Mouse (Mus musculus) frontal cortex, postnatal 36 days (tissue): ENCODE data around the gene Gsap.
A peak's percentile ranks its signal among the peaks of the same experiment; 100 is the strongest.
"Not testable (repeated sequence)": the region's sequence is repeated elsewhere in the genome, so short reads cannot be mapped to it uniquely, and the experiment has no call there.

Experiments used
- DNase-seq, 2 experiments: peaks; one replicate each; pipeline ENCODE4 v3.0.0; 2022; ENCODE audit warnings: low spot score in 2 of 2

Gsap gene

GRCm38 (mm10) chr5:21261202-21261844, 75.3 kb downstream of the Gsap start:
- DNase-seq: no peak

GRCm38 (mm10) chr5:21263202-21264055, 77.4 kb downstream of the Gsap start:
- DNase-seq: no peak

- DNase-seq: no peak
These were observed 78.4 kb downstream of the Gsap start for GRCm38 (mm10) chr5:21264352-21265021.

- DNase-seq: peak; percentile 84 to 91
These were observed 79.0 kb downstream of the Gsap start for GRCm38 (mm10) chr5:21265049-21265448.

GRCm38 (mm10) chr5:21267090-21267489, 81.0 kb downstream of the Gsap start:
- no peak for DNase-seq

GRCm38 (mm10) chr5:21269446-21269845, 83.4 kb downstream of the Gsap start:
- no peak for DNase-seq

- no peak for DNase-seq
These were observed 84.7 kb downstream of the Gsap start for GRCm38 (mm10) chr5:21270756-21271155.

- DNase-seq: no peak
These were observed 85.6 kb downstream of the Gsap start for GRCm38 (mm10) chr5:21271386-21272354.

GRCm38 (mm10) chr5:21277685-21278084, 91.6 kb downstream of the Gsap start:
- not testable (repeated sequence) for DNase-seq

- DNase-seq: no peak
These were observed 97.5 kb downstream of the Gsap start for GRCm38 (mm10) chr5:21283356-21284062.

- no peak for DNase-seq
These were observed 102.8 kb downstream of the Gsap start for GRCm38 (mm10) chr5:21288658-21289435.

GRCm38 (mm10) chr5:21290594-21290993, 104.5 kb downstream of the Gsap start:
- no peak for DNase-seq

GRCm38 (mm10) chr5:21295683-21296082, 109.6 kb downstream of the Gsap start:
- no peak for DNase-seq

GRCm38 (mm10) chr5:21299076-21299755, 113.2 kb downstream of the Gsap start:
- no peak for DNase-seq

GRCm38 (mm10) chr5:21300058-21300457, 114.0 kb downstream of the Gsap start:
- no peak for DNase-seq

- no peak for DNase-seq
These were observed 115.0 kb downstream of the Gsap start for GRCm38 (mm10) chr5:21301011-21301410.

- no peak for DNase-seq
These were observed 121.1 kb downstream of the Gsap start for GRCm38 (mm10) chr5:21307165-21307564.

- DNase-seq: no peak
These were observed 128.6 kb downstream of the Gsap start for GRCm38 (mm10) chr5:21314696-21315095.

- DNase-seq: no peak
These were observed 134.1 kb downstream of the Gsap start for GRCm38 (mm10) chr5:21320138-21320537.
